Mouse (Mus musculus) urinary bladder, adult 18-20 months (tissue): ENCODE measurements around the gene Omd.

ENCODE experiments used
- DNase-seq, 2 experiments: peaks; one replicate each; pipeline ENCODE4 v3.0.0; 2022; ENCODE audit warnings: low spot score in 2 of 2, mixed read lengths in 2 of 2

Gene Omd

GRCm38 (mm10) chr13:49608589-49609322 is 26.5 kb downstream of the Omd start:
- DNase-seq, result no peak

- DNase-seq, result no peak
Measured at GRCm38 (mm10) chr13:49617021-49617420, 34.8 kb downstream of the Omd start.

GRCm38 (mm10) chr13:49618365-49618764 is 36.1 kb downstream of the Omd start:
- no peak for DNase-seq

- no peak for DNase-seq
Measured at GRCm38 (mm10) chr13:49623216-49623615, 41.0 kb downstream of the Omd start.

GRCm38 (mm10) chr13:49628167-49628566 is 45.9 kb downstream of the Omd start:
- no peak for DNase-seq

- no peak for DNase-seq
Measured at GRCm38 (mm10) chr13:49629076-49629475, 46.8 kb downstream of the Omd start.

GRCm38 (mm10) chr13:49639965-49640364 is 57.7 kb downstream of the Omd start:
- DNase-seq, result no peak
